Mouse (Mus musculus) testis, adult 2 months (tissue): ENCODE measurements around the gene Gm28308.

Experiments
- CTCF ChIP-seq: fragments of 200-500 bp; IDR thresholded peaks from 2 replicates; pipeline ENCODE4 v1.5.1; 2012; ENCODE audit warnings: low read depth, mild to moderate bottlenecking, inconsistent platforms, low read length, moderate library complexity; ENCODE audit not compliant: control insufficient read depth, insufficient read depth, insufficient replicate concordance
- POLR2A ChIP-seq: fragments of 200-500 bp; IDR thresholded peaks from 2 replicates; pipeline ENCODE4 v1.6.1; 2012; ENCODE audit warnings: low read depth, mild to moderate bottlenecking, inconsistent platforms, low read length, moderate library complexity; ENCODE audit not compliant: control insufficient read depth

GRCm38 (mm10) chr6:52138576-52138975 is 74.6 kb downstream of the Gm28308 start:
- TF ChIP-seq CTCF (no peak), POLR2A (no peak)
